24 mouse cellular contexts compared by ENCODE assay signal in genomic region chr13:75741119-75741518, GRCm38 (mm10). TPM values are rescaled to one million over a fixed set of nuclear protein-coding genes. Genes with fewer than 3 reads are reported as not detected.
A peak's percentile ranks its signal among the peaks of the same experiment; 100 is the strongest.
DNase-seq lines count a peak whose midpoint lies in the region; ATAC-seq lines count a peak whose summit lies in the region.
"Had no signal": no experiment of that assay in that cellular context is flagged by ENCODE, and none has a peak within 500 bp of the region (broad histone marks: within the 10 kb centered on the region; RNA-seq: fewer than 3 reads in every experiment).

No protein-coding gene starts in this region.

- no peaks in the 10 kb centered on the region for H3K9me3 ChIP-seq in embryonic facial prominence, embryonic 12.5 days
- H3K9me3 ChIP-seq in embryonic facial prominence, embryonic 10.5 days: no peaks in the 10 kb centered on the region
- no peaks in the 10 kb centered on the region for H3K9me3 ChIP-seq in limb, embryonic 15.5 days
- H3K9me3 ChIP-seq in limb, embryonic 10.5 days (replicated peaks): no peaks in the 10 kb centered on the region
- H3K9me3 ChIP-seq in liver, embryonic 12.5 days (replicated peaks): no peaks in the 10 kb centered on the region
- no peaks in the 10 kb centered on the region for H3K9me3 ChIP-seq in liver, embryonic 16.5 days (replicated peaks; ENCODE audit: control insufficient read depth, low read length)
- H3K9me3 ChIP-seq: forebrain, embryonic 13.5 days; heart, embryonic 13.5 days; hindbrain, embryonic 12.5 days had no signal

- no peaks in the 10 kb centered on the region for H3K36me3 ChIP-seq in embryonic facial prominence, embryonic 12.5 days
- no peaks in the 10 kb centered on the region for H3K36me3 ChIP-seq in embryonic facial prominence, embryonic 10.5 days (replicated peaks)
- no peaks in the 10 kb centered on the region for H3K36me3 ChIP-seq in limb, embryonic 15.5 days
- no peaks in the 10 kb centered on the region for H3K36me3 ChIP-seq in limb, embryonic 10.5 days
- peaks cover 31% of the 10 kb centered on the region for H3K36me3 ChIP-seq in liver, embryonic 12.5 days
- no peaks in the 10 kb centered on the region for H3K36me3 ChIP-seq in liver, embryonic 16.5 days (ENCODE audit: control insufficient read depth, insufficient read depth)
- H3K36me3 ChIP-seq: heart, embryonic 13.5 days; hindbrain, embryonic 12.5 days had no signal

- 0 out of 2 replicates have a peak overlapping the region, but pooled peaks have one; percentile 46 for H3K27ac ChIP-seq in embryonic facial prominence, embryonic 12.5 days
- H3K27ac ChIP-seq in embryonic facial prominence, embryonic 10.5 days (replicated peaks): no peak overlapping the region
- peak overlapping the region; percentile 12; the same call in 1 of the 2 replicates for H3K27ac ChIP-seq in limb, embryonic 15.5 days
- no peak overlapping the region for H3K27ac ChIP-seq in limb, embryonic 10.5 days
- H3K27ac ChIP-seq in liver, embryonic 12.5 days: peak overlapping the region; percentile 91
- peak overlapping the region; percentile 77 for H3K27ac ChIP-seq in liver, embryonic 16.5 days (ENCODE audit: low read length)
- H3K27ac ChIP-seq: forebrain, embryonic 13.5 days; heart, embryonic 13.5 days; hindbrain, embryonic 12.5 days had no signal

- no peak overlapping the region for H3K9ac ChIP-seq in embryonic facial prominence, embryonic 12.5 days
- no peak overlapping the region for H3K9ac ChIP-seq in limb, embryonic 15.5 days
- H3K9ac ChIP-seq in liver, embryonic 12.5 days: peak overlapping the region; percentile 58; the same call in 1 of the 2 replicates
- H3K9ac ChIP-seq in liver, embryonic 16.5 days (ENCODE audit: low read depth, low read length): no peak overlapping the region
- H3K9ac ChIP-seq: forebrain, embryonic 13.5 days; forebrain, postnatal 0 days; heart, embryonic 13.5 days; hindbrain, embryonic 12.5 days had no signal

- ATAC-seq in embryonic facial prominence, embryonic 12.5 days (ENCODE audit: insufficient number of reproducible peaks, insufficient read depth, low FRiP score, low TSS enrichment): no peak
- no peak for ATAC-seq in limb, embryonic 15.5 days (ENCODE audit: insufficient number of reproducible peaks, low FRiP score, low TSS enrichment, low read depth)
- no peak for ATAC-seq in liver, embryonic 12.5 days
- ATAC-seq in liver, embryonic 16.5 days (ENCODE audit: low read depth): no peak
- ATAC-seq: activated CD4-positive, CD25-positive, alpha-beta regulatory T cell, adult 4 months; CD4-positive, CD25-positive, alpha-beta regulatory T cell, adult 4 months; forebrain, embryonic 13.5 days; forebrain, postnatal 0 days; hindbrain, embryonic 16.5 days; inflammation-experienced regulatory T-cells, adult 6 months; Patski had no signal

- no peaks in the 10 kb centered on the region; the same call in 1 of the 2 replicates for H3K4me1 ChIP-seq in embryonic facial prominence, embryonic 12.5 days
- H3K4me1 ChIP-seq in embryonic facial prominence, embryonic 10.5 days: peaks cover 2% of the 10 kb centered on the region; the same call in 1 of the 2 replicates
- peaks cover 4% of the 10 kb centered on the region; the same call in 1 of the 2 replicates for H3K4me1 ChIP-seq in limb, embryonic 15.5 days
- H3K4me1 ChIP-seq in limb, embryonic 10.5 days: peaks cover 5% of the 10 kb centered on the region
- peaks cover 96% of the 10 kb centered on the region for H3K4me1 ChIP-seq in liver, embryonic 12.5 days
- H3K4me1 ChIP-seq in liver, embryonic 16.5 days (ENCODE audit: control insufficient read depth, low read depth, low read length): peaks cover 77% of the 10 kb centered on the region
- H3K4me1 ChIP-seq: forebrain, embryonic 13.5 days; hindbrain, embryonic 12.5 days had no signal

- H3K4me3 ChIP-seq in embryonic facial prominence, embryonic 12.5 days: no peak overlapping the region
- no peak overlapping the region for H3K4me3 ChIP-seq in embryonic facial prominence, embryonic 10.5 days
- no peak overlapping the region for H3K4me3 ChIP-seq in limb, embryonic 15.5 days
- H3K4me3 ChIP-seq in limb, embryonic 10.5 days: no peak overlapping the region
- no peak overlapping the region for H3K4me3 ChIP-seq in liver, embryonic 12.5 days
- no peak overlapping the region for H3K4me3 ChIP-seq in liver, embryonic 16.5 days (ENCODE audit: low read depth, low read length)
- H3K4me3 ChIP-seq: forebrain, embryonic 13.5 days; heart, embryonic 13.5 days; hindbrain, embryonic 12.5 days had no signal

- H3K4me2 ChIP-seq in embryonic facial prominence, embryonic 12.5 days (replicated peaks): no peak overlapping the region
- H3K4me2 ChIP-seq in limb, embryonic 15.5 days: no peak overlapping the region
- peak overlapping the region; percentile 56 for H3K4me2 ChIP-seq in liver, embryonic 12.5 days
- peak overlapping the region; percentile 38 for H3K4me2 ChIP-seq in liver, embryonic 16.5 days (ENCODE audit: low read depth, low read length)
- H3K4me2 ChIP-seq: forebrain, embryonic 13.5 days; heart, embryonic 13.5 days; hindbrain, embryonic 12.5 days had no signal

- whole genome bisulfite sequencing in embryonic facial prominence, embryonic 12.5 days: 88% methylated on average over 3 of the region's 3 CpGs
- WGBS in embryonic facial prominence, embryonic 10.5 days: 90% methylated on average over 3 of the region's 3 CpGs
- WGBS in limb, embryonic 15.5 days: 80% methylated on average over 3 of the region's 3 CpGs
- WGBS in limb, embryonic 10.5 days: 90% methylated on average over 3 of the region's 3 CpGs
- 76% methylated on average over 3 of the region's 3 CpGs for WGBS in liver, embryonic 12.5 days (ENCODE audit: insufficient replicate concordance)
- 73% methylated on average over 3 of the region's 3 CpGs for WGBS in liver, embryonic 16.5 days (ENCODE audit: insufficient replicate concordance)

- DNase-seq in embryonic facial prominence, embryonic 10.5 days (ENCODE audit: low spot score): no peak
- no peak for DNase-seq in limb, embryonic 10.5 days (ENCODE audit: low spot score)
- DNase-seq in urinary bladder, postnatal 25 days (ENCODE audit: low spot score): no peak
- DNase-seq in spleen, postnatal 36 days (ENCODE audit: low spot score in 2 of 2): no peak
- DNase-seq: adrenal gland, postnatal 14 days; B cell, adult 2 months; cerebellum, adult 18-20 months; cerebellum, postnatal 14 days; forebrain, postnatal 0 days; gastrocnemius, postnatal 36 days; heart, adult 11 months; heart, postnatal 4 days had no signal

- no peaks in the 10 kb centered on the region for H3K27me3 ChIP-seq in embryonic facial prominence, embryonic 12.5 days
- H3K27me3 ChIP-seq in embryonic facial prominence, embryonic 10.5 days (replicated peaks; ENCODE audit: low read depth, poor library complexity, severe bottlenecking): no peaks in the 10 kb centered on the region
- no peaks in the 10 kb centered on the region for H3K27me3 ChIP-seq in limb, embryonic 15.5 days
- no peaks in the 10 kb centered on the region for H3K27me3 ChIP-seq in limb, embryonic 10.5 days (ENCODE audit: low read depth, poor library complexity, severe bottlenecking)
- no peaks in the 10 kb centered on the region for H3K27me3 ChIP-seq in liver, embryonic 12.5 days (replicated peaks)
- no peaks in the 10 kb centered on the region for H3K27me3 ChIP-seq in liver, embryonic 16.5 days (ENCODE audit: control insufficient read depth, insufficient read depth, low read depth, low read length)
- H3K27me3 ChIP-seq: forebrain, embryonic 13.5 days; heart, embryonic 13.5 days; hindbrain, embryonic 12.5 days; Patski had no signal

RNA-seq across cellular contexts. Expression of gene Ell2, which starts 34.6 kb away (rescaled TPM):
- polyA plus RNA-seq in embryonic facial prominence, embryonic 12.5 days (2016; fragmentation: Nextera tagmentation; extraction: Ambion mirVana): 7.0 and 7.6 TPM in 2 replicates
- 4.4 and 4.6 TPM in 2 replicates for polyA plus RNA-seq in embryonic facial prominence, embryonic 10.5 days (2016; fragmentation: Nextera tagmentation; extraction: Ambion mirVana)
- polyA plus RNA-seq in limb, embryonic 15.5 days (2015; fragmentation: Nextera tagmentation; extraction: Ambion mirVana): 11.2 and 13.3 TPM in 2 replicates
- polyA plus RNA-seq in limb, embryonic 10.5 days (2016; fragmentation: Nextera tagmentation; extraction: Ambion mirVana): 4.0 and 4.2 TPM in 2 replicates
- 59.6 and 66.2 TPM in 2 replicates for polyA plus RNA-seq in liver, embryonic 12.5 days (2016; fragmentation: Nextera tagmentation; extraction: Ambion mirVana)
- polyA plus RNA-seq in liver, embryonic 16.5 days (2015; fragmentation: Nextera tagmentation; extraction: Ambion mirVana): 30.3 and 31.2 TPM in 2 replicates

Comparison
In these comparisons a context has a peak if more than half of its experiments do, and no peak if none do; other contexts are left out.
1. H3K27ac ChIP-seq: peak in embryonic facial prominence, embryonic 12.5 days (single experiment), limb, embryonic 15.5 days (single experiment), liver, embryonic 12.5 days (single experiment) and liver, embryonic 16.5 days (single experiment); none in embryonic facial prominence, embryonic 10.5 days (single experiment) and limb, embryonic 10.5 days (single experiment).
2. H3K4me2 ChIP-seq: peak in liver, embryonic 12.5 days (single experiment) and liver, embryonic 16.5 days (single experiment); none in embryonic facial prominence, embryonic 12.5 days (single experiment) and limb, embryonic 15.5 days (single experiment).